Mouse (Mus musculus) limb, embryonic 11.5 days (tissue): ENCODE results near the gene Mex3d. TPM values are rescaled to one million over a fixed set of nuclear protein-coding genes. Genes with fewer than 3 reads are reported as not detected.

ENCODE experiments used
- ATAC-seq: fragments of 200-750 bp; cut with Nextera tagmentation; 2 replicates; pipeline ENCODE4 v1.8.0; 2017; ENCODE audit warnings: low read depth; ENCODE audit not compliant: insufficient number of reproducible peaks, low FRiP score, low TSS enrichment
- DNase-seq: peaks from one replicate; pipeline ENCODE4 v3.0.0-alpha.2; 2015; ENCODE audit warnings: low spot score
- H3K27ac ChIP-seq: fragments of 300-500 bp; sonication (generic); replicated peaks from 2 replicates; pipeline ENCODE4 v1.5.1; 2014; ENCODE audit warnings: low read depth, mild to moderate bottlenecking, low read length
- H3K27me3 ChIP-seq: fragments of 300-500 bp; sonication (generic); 2 replicates; pipeline ENCODE4 v1.6.1; 2014; ENCODE audit warnings: mild to moderate bottlenecking, low read length, mixed read lengths; ENCODE audit not compliant: control insufficient read depth, insufficient read depth
- H3K36me3 ChIP-seq: fragments of 300-500 bp; sonication (generic); 2 replicates; pipeline ENCODE4 v1.6.1; 2014; ENCODE audit warnings: mild to moderate bottlenecking, low read length, moderate library complexity, mixed read lengths; ENCODE audit not compliant: control insufficient read depth, insufficient read depth
- H3K4me1 ChIP-seq: fragments of 300-500 bp; sonication (generic); 2 replicates; pipeline ENCODE4 v1.6.1; 2014; ENCODE audit warnings: low read length, mixed read lengths; ENCODE audit not compliant: control insufficient read depth, insufficient read depth
- H3K4me2 ChIP-seq: fragments of 300-500 bp; sonication (generic); 2 replicates; pipeline ENCODE4 v1.6.1; 2014; ENCODE audit warnings: low read depth, mild to moderate bottlenecking, moderate library complexity; ENCODE audit not compliant: severe bottlenecking
- H3K4me3 ChIP-seq: fragments of 300-500 bp; sonication (generic); 2 replicates; pipeline ENCODE4 v1.5.1; 2014; ENCODE audit warnings: low read depth, low read length
- H3K9ac ChIP-seq: fragments of 300-500 bp; sonication (generic); 2 replicates; pipeline ENCODE4 v1.6.1; 2014; ENCODE audit warnings: mild to moderate bottlenecking, low read length
- H3K9me3 ChIP-seq: fragments of 300-500 bp; sonication (generic); 2 replicates; pipeline ENCODE4 v1.6.1; 2016; ENCODE audit warnings: low read length; ENCODE audit not compliant: control insufficient read depth
- WGBS: fragments of 180-500 bp; shearing (Covaris S2); extraction: QIAGEN DNeasy Blood & Tissue Kit; methylation state at CpG from one replicate; pipeline ENCODE4 v1.1.7; 2014; 5-methylcytosine and 5-hydroxymethylcytosine counted together
- polyA plus RNA-seq: library from polyadenylated mRNA; unstranded; fragments of >200 nt; fragmentation: Nextera tagmentation; extraction: Ambion mirVana; gene quantifications from 2 replicates; pipeline ENCODE4 v1.2.1, GENCODE M21; 2014

Mex3d gene
- polyA plus RNA-seq, 1 experiment from 2014 or later = 9.8 TPM

GRCm38 (mm10) chr10:80342749-80343424 lies 44.6 kb downstream of the Mex3d start:
- H3K9me3 ChIP-seq = no peaks in the 10 kb centered on the region
- under 1% methylated on average over 30 of the region's 33 CpGs for WGBS
- no peaks in the 10 kb centered on the region for H3K36me3 ChIP-seq
- peaks cover 7% of the 10 kb centered on the region for H3K4me1 ChIP-seq
- H3K4me2 ChIP-seq = peak overlapping the region; percentile 37; the same call in 1 of the 2 replicates
- ATAC-seq (peak; percentile 45; the same call in 1 of the 2 replicates), DNase-seq (peak; percentile 62)
- H3K27ac ChIP-seq = no peak overlapping the region
- no peak overlapping the region for H3K9ac ChIP-seq
- peaks cover 77% of the 10 kb centered on the region for H3K27me3 ChIP-seq
- peak overlapping the region; percentile 18; the same call in 1 of the 2 replicates for H3K4me3 ChIP-seq

GRCm38 (mm10) chr10:80342305-80342748 lies 45.1 kb downstream of the Mex3d start:
- H3K9me3 ChIP-seq = no peaks in the 10 kb centered on the region
- ATAC-seq (no peak), DNase-seq (no peak)
- H3K4me3 ChIP-seq = peak overlapping the region; percentile 18; the same call in 1 of the 2 replicates
- no peak overlapping the region for H3K27ac ChIP-seq
- H3K4me1 ChIP-seq = peaks cover 7% of the 10 kb centered on the region
- H3K27me3 ChIP-seq = peaks cover 71% of the 10 kb centered on the region
- peak overlapping the region; percentile 37; the same call in 1 of the 2 replicates for H3K4me2 ChIP-seq
- no peak overlapping the region for H3K9ac ChIP-seq
- no peaks in the 10 kb centered on the region for H3K36me3 ChIP-seq
- under 1% methylated on average over 26 of the region's 26 CpGs for WGBS

GRCm38 (mm10) chr10:80341491-80342304 lies 45.8 kb downstream of the Mex3d start:
- H3K36me3 ChIP-seq = no peaks in the 10 kb centered on the region
- no peak for ATAC-seq
- DNase-seq = peak; percentile 34
- H3K4me3 ChIP-seq = peak overlapping the region; percentile 8; the same call in 1 of the 2 replicates
- no peaks in the 10 kb centered on the region for H3K9me3 ChIP-seq
- H3K27ac ChIP-seq = no peak overlapping the region
- 3% methylated on average over 45 of the region's 47 CpGs for WGBS
- H3K4me2 ChIP-seq = peak overlapping the region; percentile 37; the same call in 1 of the 2 replicates
- peaks cover 66% of the 10 kb centered on the region for H3K27me3 ChIP-seq
- peaks cover 7% of the 10 kb centered on the region for H3K4me1 ChIP-seq
- H3K9ac ChIP-seq = no peak overlapping the region

GRCm38 (mm10) chr10:80341026-80341425 lies 46.4 kb downstream of the Mex3d start:
- H3K27me3 ChIP-seq = peaks cover 60% of the 10 kb centered on the region
- H3K4me1 ChIP-seq = peaks cover 7% of the 10 kb centered on the region
- no peak overlapping the region for H3K4me2 ChIP-seq
- 18% methylated on average over 21 of the region's 21 CpGs for WGBS
- ATAC-seq (no peak), DNase-seq (no peak)
- H3K27ac ChIP-seq = no peak overlapping the region
- H3K4me3 ChIP-seq = no peak overlapping the region
- H3K36me3 ChIP-seq = no peaks in the 10 kb centered on the region
- H3K9me3 ChIP-seq = no peaks in the 10 kb centered on the region
- no peak overlapping the region for H3K9ac ChIP-seq

- Histone ChIP-seq H3K4me2 (no peak overlapping the region), H3K9ac (no peak overlapping the region), H3K36me3 (no peaks in the 10 kb centered on the region), H3K27me3 (peaks cover 51% of the 10 kb centered on the region), H3K4me1 (peaks cover 7% of the 10 kb centered on the region), H3K9me3 (no peaks in the 10 kb centered on the region), H3K27ac (no peak overlapping the region), H3K4me3 (no peak overlapping the region)
- DNase-seq (peak; percentile 92), ATAC-seq (no peak)
- 23% methylated on average over 19 of the region's 19 CpGs for WGBS
Observed at GRCm38 (mm10) chr10:80339941-80340750, 47.3 kb downstream of the Mex3d start.

- no peak overlapping the region for H3K4me2 ChIP-seq
- DNase-seq (no peak), ATAC-seq (no peak)
- H3K27me3 ChIP-seq = peaks cover 12% of the 10 kb centered on the region
- H3K4me3 ChIP-seq = no peak overlapping the region
- WGBS = 79% methylated on average over 12 of the region's 12 CpGs
- no peak overlapping the region for H3K27ac ChIP-seq
- H3K4me1 ChIP-seq = no peaks in the 10 kb centered on the region
- no peaks in the 10 kb centered on the region for H3K9me3 ChIP-seq
- H3K9ac ChIP-seq = no peak overlapping the region
- H3K36me3 ChIP-seq = no peaks in the 10 kb centered on the region
Observed at GRCm38 (mm10) chr10:80336263-80336662, 51.2 kb downstream of the Mex3d start.

- Histone ChIP-seq H3K36me3 (no peaks in the 10 kb centered on the region), H3K4me3 (no peak overlapping the region), H3K27ac (no peak overlapping the region), H3K9me3 (no peaks in the 10 kb centered on the region), H3K4me1 (peaks cover 13% of the 10 kb centered on the region), H3K9ac (no peak overlapping the region), H3K27me3 (peaks cover 3% of the 10 kb centered on the region; the same call in 1 of the 2 replicates), H3K4me2 (no peak overlapping the region; the same call in 1 of the 2 replicates)
- WGBS = 81% methylated on average over 5 of the region's 5 CpGs
- no peak for ATAC-seq
- no peak for DNase-seq
Observed at GRCm38 (mm10) chr10:80332525-80332989, 54.9 kb downstream of the Mex3d start.
